Mouse (Mus musculus): ENCODE data around the gene Wasf2.

DNA sequence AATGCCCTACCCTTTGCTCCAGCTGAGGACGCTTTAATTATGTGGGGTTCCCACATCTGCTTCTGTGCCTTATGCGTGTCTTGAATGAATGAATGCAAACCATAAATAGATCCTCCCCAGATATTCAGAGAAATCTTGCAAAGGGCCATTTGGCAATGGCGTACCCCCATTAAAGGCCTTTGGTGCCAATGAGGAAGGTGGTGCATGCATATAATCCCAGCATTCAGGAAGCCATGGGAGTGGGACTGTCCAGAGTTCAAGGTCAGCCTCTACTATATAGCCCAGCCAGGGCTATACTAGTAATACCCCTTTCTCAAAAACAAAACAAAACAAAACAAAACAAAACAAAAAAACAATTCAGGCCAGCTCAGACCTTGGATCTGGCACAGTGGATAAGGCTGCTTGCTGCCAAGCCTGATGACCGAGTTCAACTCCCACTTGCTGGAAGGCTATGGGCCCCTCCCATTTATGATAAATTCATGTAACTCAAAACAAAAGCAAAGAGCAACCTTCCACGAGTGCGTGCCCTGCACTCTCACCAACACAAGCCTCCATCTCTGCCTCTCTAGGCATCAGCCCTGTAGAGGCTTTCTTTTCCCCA is 11.4 kb upstream of the Wasf2 start:
- TF ChIP-seq POLR2A (IDR thresholded peaks at IDR 0.05; ENCODE audit: insufficient read depth, low read depth, low read length) (no peak), EP300 (IDR thresholded peaks at IDR 0.05; ENCODE audit: insufficient read depth, low read depth, low read length) (no peak)

Measured in heart, adult 2 months (tissue).